Mouse (Mus musculus) limb, embryonic 14.5 days (tissue): Measurements from ENCODE around the gene Egln3. TPM values are rescaled to one million over a fixed set of nuclear protein-coding genes. Genes with fewer than 3 reads are reported as not detected.

Experiments
- ATAC-seq: fragments of 200-750 bp; cut with Nextera tagmentation; 2 replicates; pipeline ENCODE4 v1.8.0; 2017; ENCODE audit warnings: low read depth, moderate number of reproducible peaks, moderate TSS enrichment; ENCODE audit not compliant: low FRiP score
- DNase-seq: peaks from one replicate; pipeline ENCODE4 v3.0.0-alpha.2; 2015; ENCODE audit warnings: low spot score
- H3K27ac ChIP-seq: fragments of 300-500 bp; sonication (generic); replicated peaks from 2 replicates; pipeline ENCODE4 v1.5.1; 2014; ENCODE audit warnings: low read depth, mild to moderate bottlenecking, low read length, moderate library complexity, mixed read lengths
- H3K27me3 ChIP-seq: fragments of 300-500 bp; sonication (generic); 2 replicates; pipeline ENCODE4 v1.6.1; 2014; ENCODE audit warnings: low read length, mixed read lengths; ENCODE audit not compliant: control insufficient read depth, insufficient read depth
- H3K36me3 ChIP-seq: fragments of 300-500 bp; sonication (generic); 2 replicates; pipeline ENCODE4 v1.6.1; 2014; ENCODE audit warnings: mild to moderate bottlenecking, low read length, moderate library complexity, mixed read lengths; ENCODE audit not compliant: control insufficient read depth, insufficient read depth
- H3K4me1 ChIP-seq: fragments of 300-500 bp; sonication (generic); 2 replicates; pipeline ENCODE4 v1.6.1; 2014; ENCODE audit warnings: antibody characterized with exemption, low read length, mixed read lengths; ENCODE audit not compliant: control insufficient read depth, insufficient read depth
- H3K4me2 ChIP-seq: fragments of 300-500 bp; sonication (generic); replicated peaks from 2 replicates; pipeline ENCODE4 v1.6.1; 2014; ENCODE audit warnings: low read depth, mild to moderate bottlenecking, low read length, moderate library complexity; ENCODE audit not compliant: severe bottlenecking
- H3K4me3 ChIP-seq: fragments of 300-500 bp; sonication (generic); replicated peaks from 2 replicates; pipeline ENCODE4 v1.5.1; 2014; ENCODE audit warnings: low read length
- H3K9ac ChIP-seq: fragments of 300-500 bp; sonication (generic); 2 replicates; pipeline ENCODE4 v1.6.1; 2014; ENCODE audit warnings: mild to moderate bottlenecking, low read depth, low read length, moderate library complexity; ENCODE audit not compliant: severe bottlenecking
- H3K9me3 ChIP-seq: fragments of 300-500 bp; sonication (generic); 2 replicates; pipeline ENCODE4 v1.6.1; 2016; ENCODE audit warnings: low read length; ENCODE audit not compliant: control insufficient read depth
- POLR2A ChIP-seq: fragments of 200-500 bp; IDR thresholded peaks from 2 replicates; pipeline ENCODE4 v1.8.0; 2012; ENCODE audit warnings: inconsistent platforms, mild to moderate bottlenecking, moderate library complexity, borderline replicate concordance; ENCODE audit not compliant: insufficient read depth, insufficient read length; ENCODE audit errors: extremely low read depth
- WGBS: fragments of 180-500 bp; shearing (Covaris S2); extraction: QIAGEN DNeasy Blood & Tissue Kit; methylation state at CpG from one replicate; pipeline ENCODE4 v1.1.7; 2014; 5-methylcytosine and 5-hydroxymethylcytosine counted together
- polyA plus RNA-seq, 2 experiments: library from polyadenylated mRNA; depleted of rRNA in 1 of 2; stranded (reverse) in 1 of 2; unstranded in 1 of 2; fragments of >200 nt; fragmentation: Nextera tagmentation in 1 of 2; extraction: Ambion mirVana in 1 of 2; gene quantifications; 2 replicates each; pipeline versions ENCODE4 v1.2.1 to v1.2.3; 2012 to 2014

Egln3 gene
- polyA plus RNA-seq, 2 experiments, result 7.1 to 7.7 TPM

GRCm38 (mm10) chr12:54184264-54184663 lies 19.4 kb downstream of the Egln3 start:
- H3K36me3 ChIP-seq, result no peaks in the 10 kb centered on the region
- WGBS, result 67% methylated on average over 7 of the region's 7 CpGs
- H3K27ac ChIP-seq, result no peak overlapping the region
- H3K4me2 ChIP-seq, result no peak overlapping the region
- no peak for TF ChIP-seq POLR2A
- no peak overlapping the region for H3K4me3 ChIP-seq
- H3K9ac ChIP-seq, result no peak overlapping the region
- ATAC-seq (no peak), DNase-seq (no peak)
- no peaks in the 10 kb centered on the region for H3K27me3 ChIP-seq
- H3K4me1 ChIP-seq, result peaks cover 19% of the 10 kb centered on the region
- H3K9me3 ChIP-seq, result no peaks in the 10 kb centered on the region

GRCm38 (mm10) chr12:54178323-54178722 lies 25.3 kb downstream of the Egln3 start:
- H3K4me2 ChIP-seq, result no peak overlapping the region
- H3K9ac ChIP-seq, result no peak overlapping the region
- H3K9me3 ChIP-seq, result no peaks in the 10 kb centered on the region
- 82% methylated on average over 3 of the region's 3 CpGs for WGBS
- no peak overlapping the region for H3K27ac ChIP-seq
- no peak for DNase-seq
- H3K4me1 ChIP-seq, result no peaks in the 10 kb centered on the region
- no peaks in the 10 kb centered on the region for H3K27me3 ChIP-seq
- no peak for TF ChIP-seq POLR2A
- no peak for ATAC-seq
- no peak overlapping the region for H3K4me3 ChIP-seq
- H3K36me3 ChIP-seq, result no peaks in the 10 kb centered on the region

DNA sequence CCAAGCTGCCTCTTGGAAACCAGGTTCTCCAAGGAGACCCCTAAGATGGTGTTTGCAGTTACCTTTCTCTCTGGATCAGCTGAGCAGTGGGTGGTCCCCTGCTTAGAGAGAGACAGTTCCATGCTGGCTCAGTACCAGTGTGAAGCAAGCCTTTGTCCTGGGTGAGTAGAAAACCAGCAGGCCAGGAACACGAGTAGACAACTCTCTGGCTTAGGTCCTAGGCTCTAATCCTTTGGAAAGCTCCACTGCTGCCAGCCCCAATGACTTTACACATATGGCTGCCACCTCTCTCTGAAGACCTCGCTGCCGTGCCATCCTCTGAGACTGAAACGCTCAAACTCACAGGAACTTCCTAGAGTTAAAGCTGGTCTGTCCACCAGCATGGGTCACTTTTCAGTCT lies 34.9 kb downstream of the Egln3 start:
- Histone ChIP-seq H3K4me3 (no peak overlapping the region), H3K9me3 (no peaks in the 10 kb centered on the region), H3K9ac (no peak overlapping the region), H3K27ac (no peak overlapping the region), H3K36me3 (no peaks in the 10 kb centered on the region), H3K4me2 (no peak overlapping the region), H3K27me3 (no peaks in the 10 kb centered on the region), H3K4me1 (no peaks in the 10 kb centered on the region)
- TF ChIP-seq POLR2A, result no peak
- no peak for DNase-seq
- WGBS, result 83% methylated on average over 4 of the region's 4 CpGs
- no peak for ATAC-seq

GRCm38 (mm10) chr12:54167737-54168136 lies 35.9 kb downstream of the Egln3 start:
- TF ChIP-seq POLR2A, result no peak
- peaks cover 4% of the 10 kb centered on the region; the same call in 1 of the 2 replicates for H3K4me1 ChIP-seq
- ATAC-seq (no peak), DNase-seq (no peak)
- H3K9ac ChIP-seq, result no peak overlapping the region
- H3K27me3 ChIP-seq, result peaks cover 4% of the 10 kb centered on the region; the same call in 1 of the 2 replicates
- H3K27ac ChIP-seq, result no peak overlapping the region
- H3K4me2 ChIP-seq, result no peak overlapping the region
- H3K36me3 ChIP-seq, result no peaks in the 10 kb centered on the region
- 84% methylated on average over 6 of the region's 6 CpGs for WGBS
- no peaks in the 10 kb centered on the region for H3K9me3 ChIP-seq
- H3K4me3 ChIP-seq, result no peak overlapping the region

DNA sequence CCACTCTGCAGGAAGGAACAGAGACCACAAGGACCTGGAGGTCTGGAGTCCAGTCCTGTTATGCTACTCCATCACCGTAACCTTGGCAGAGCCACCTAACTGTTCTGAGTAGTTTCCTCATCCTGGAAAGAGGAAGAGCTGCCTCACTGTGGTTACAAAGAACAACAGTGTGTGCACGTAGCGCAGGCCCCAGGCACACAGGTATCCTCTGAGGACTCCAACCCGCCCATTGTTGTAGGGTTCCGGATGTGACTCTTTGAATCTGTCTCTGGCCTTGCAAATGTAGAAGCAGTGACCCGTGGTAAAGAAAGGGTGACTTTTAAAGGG lies 39.0 kb downstream of the Egln3 start:
- no peak for DNase-seq

More for the DNA sequence above, 39.0 kb downstream of the Egln3 start:
- no peak overlapping the region for H3K4me3 ChIP-seq
- TF ChIP-seq POLR2A, result no peak
- WGBS, result 64% methylated on average over 6 of the region's 6 CpGs
- H3K9me3 ChIP-seq, result no peaks in the 10 kb centered on the region
- no peak for ATAC-seq
- H3K9ac ChIP-seq, result no peak overlapping the region
- peaks cover 4% of the 10 kb centered on the region; the same call in 1 of the 2 replicates for H3K27me3 ChIP-seq
- H3K27ac ChIP-seq, result no peak overlapping the region
- H3K4me2 ChIP-seq, result no peak overlapping the region
- H3K4me1 ChIP-seq, result peaks cover 4% of the 10 kb centered on the region; the same call in 1 of the 2 replicates
- H3K36me3 ChIP-seq, result no peaks in the 10 kb centered on the region
